Mouse (Mus musculus) testis, adult 2 months (tissue): ENCODE results near the gene Slc25a4.

Experiments used
- CTCF ChIP-seq: fragments of 200-500 bp; IDR thresholded peaks from 2 replicates; pipeline ENCODE4 v1.5.1; 2012; ENCODE audit warnings: low read depth, mild to moderate bottlenecking, inconsistent platforms, low read length, moderate library complexity; ENCODE audit not compliant: control insufficient read depth, insufficient read depth, insufficient replicate concordance
- POLR2A ChIP-seq: fragments of 200-500 bp; IDR thresholded peaks from 2 replicates; pipeline ENCODE4 v1.6.1; 2012; ENCODE audit warnings: low read depth, mild to moderate bottlenecking, inconsistent platforms, low read length, moderate library complexity; ENCODE audit not compliant: control insufficient read depth

DNA sequence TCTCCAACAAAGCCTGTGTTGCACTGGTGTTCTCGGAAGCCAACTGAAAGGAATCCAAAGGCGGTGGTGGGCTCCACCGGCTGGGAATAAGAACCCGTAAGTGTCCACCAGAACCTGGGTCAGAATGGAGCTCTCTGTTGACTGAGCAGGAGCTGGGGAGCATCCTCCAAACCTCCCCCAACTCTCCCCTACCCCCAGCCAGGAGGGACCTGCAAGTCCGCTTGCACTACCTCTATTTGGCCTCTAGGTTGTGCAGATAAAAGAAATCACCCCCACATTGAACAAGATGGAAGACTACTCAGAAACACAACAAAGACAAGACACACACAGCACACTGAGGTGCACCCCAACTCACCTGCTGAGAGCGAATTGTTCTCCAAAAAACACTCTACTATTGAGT is 8.7 kb downstream of the Slc25a4 start:
- no peak for TF ChIP-seq POLR2A
- TF ChIP-seq CTCF, result 0 out of 2 replicates have a peak, but pooled peaks have one; percentile 6
